Mouse (Mus musculus) liver, embryonic 12.5 days (tissue): ENCODE data around the gene Spesp1. TPM values are rescaled to one million over a fixed set of nuclear protein-coding genes. Genes with fewer than 3 reads are reported as not detected.

Experiments
- ATAC-seq: fragments of 200-750 bp; cut with Nextera tagmentation; 2 replicates; pipeline ENCODE4 v1.8.0; 2017; ENCODE audit warnings: moderate number of reproducible peaks, mild to moderate bottlenecking, moderate library complexity
- H3K27ac ChIP-seq: fragments of 300-500 bp; sonication (generic); 2 replicates; pipeline ENCODE4 v1.5.1; 2016; ENCODE audit warnings: mild to moderate bottlenecking
- H3K27me3 ChIP-seq: fragments of 300-500 bp; sonication (generic); replicated peaks from 2 replicates; pipeline ENCODE4 v1.6.1; 2016; ENCODE audit warnings: mild to moderate bottlenecking, moderate library complexity
- H3K36me3 ChIP-seq: fragments of 300-500 bp; sonication (generic); 2 replicates; pipeline ENCODE4 v1.6.1; 2016; ENCODE audit warnings: mild to moderate bottlenecking, moderate library complexity
- H3K4me1 ChIP-seq: fragments of 300-500 bp; sonication (generic); 2 replicates; pipeline ENCODE4 v1.6.1; 2016
- H3K4me2 ChIP-seq: fragments of 300-500 bp; sonication (generic); 2 replicates; pipeline ENCODE4 v1.6.1; 2016; ENCODE audit warnings: mild to moderate bottlenecking, moderate library complexity
- H3K4me3 ChIP-seq: fragments of 300-500 bp; sonication (generic); 2 replicates; pipeline ENCODE4 v1.5.1; 2016; ENCODE audit warnings: mild to moderate bottlenecking, moderate library complexity
- H3K9ac ChIP-seq: fragments of 300-500 bp; sonication (generic); 2 replicates; pipeline ENCODE4 v1.6.1; 2016; ENCODE audit warnings: mild to moderate bottlenecking, moderate library complexity
- H3K9me3 ChIP-seq: fragments of 300-500 bp; sonication (generic); replicated peaks from 2 replicates; pipeline ENCODE4 v1.6.1; 2016; ENCODE audit warnings: mild to moderate bottlenecking, moderate library complexity
- WGBS: fragments of 180-500 bp; shearing (Covaris S2); methylation state at CpG from one replicate; pipeline ENCODE4 v1.1.7; 2016; ENCODE audit not compliant: insufficient replicate concordance; 5-methylcytosine and 5-hydroxymethylcytosine counted together
- polyA plus RNA-seq: library from polyadenylated mRNA; unstranded; fragments of >200 nt; fragmentation: Nextera tagmentation; extraction: Ambion mirVana; gene quantifications from 2 replicates; pipeline ENCODE4 v1.2.1, GENCODE M21; 2016

Spesp1 gene
- polyA plus RNA-seq, 1 experiment from 2014 or later: not detected

- no peak for ATAC-seq
- 34% methylated on average over 3 of the region's 3 CpGs for WGBS
- H3K4me3 ChIP-seq: peak overlapping the region; percentile 10; the same call in 1 of the 2 replicates
Measured at GRCm38 (mm10) chr9:62244612-62245010, 37.4 kb downstream of the Spesp1 start.

GRCm38 (mm10) chr9:62243991-62244611 lies 37.9 kb downstream of the Spesp1 start:
- Histone ChIP-seq H3K27ac (no peak overlapping the region), H3K9me3 (no peaks in the 10 kb centered on the region), H3K4me2 (peak overlapping the region; percentile 41), H3K4me3 (peak overlapping the region; percentile 10; the same call in 1 of the 2 replicates), H3K4me1 (no peaks in the 10 kb centered on the region), H3K27me3 (peaks cover 13% of the 10 kb centered on the region), H3K36me3 (no peaks in the 10 kb centered on the region), H3K9ac (no peak overlapping the region)
- 0 out of 2 replicates have a peak, but pooled peaks have one; percentile 10 for ATAC-seq
- WGBS: 36% methylated on average over 19 of the region's 19 CpGs

More at GRCm38 (mm10) chr9:62244612-62245010, 37.4 kb downstream of the Spesp1 start:
- Histone ChIP-seq H3K36me3 (no peaks in the 10 kb centered on the region), H3K27ac (no peak overlapping the region), H3K27me3 (peaks cover 13% of the 10 kb centered on the region), H3K4me1 (no peaks in the 10 kb centered on the region), H3K4me2 (peak overlapping the region; percentile 41), H3K9ac (no peak overlapping the region), H3K9me3 (no peaks in the 10 kb centered on the region)

- Histone ChIP-seq H3K4me3 (no peak overlapping the region), H3K27ac (no peak overlapping the region), H3K9ac (no peak overlapping the region), H3K4me1 (no peaks in the 10 kb centered on the region), H3K36me3 (no peaks in the 10 kb centered on the region), H3K9me3 (no peaks in the 10 kb centered on the region), H3K4me2 (no peak overlapping the region), H3K27me3 (peaks cover 10% of the 10 kb centered on the region; the same call in 1 of the 2 replicates)
- 65% methylated on average over 10 of the region's 10 CpGs for WGBS
- no peak for ATAC-seq
Measured at GRCm38 (mm10) chr9:62240036-62240435, 42.0 kb downstream of the Spesp1 start.

GRCm38 (mm10) chr9:62237381-62237980 lies 44.5 kb downstream of the Spesp1 start:
- Histone ChIP-seq H3K4me1 (peaks cover 4% of the 10 kb centered on the region; the same call in 1 of the 2 replicates), H3K27ac (no peak overlapping the region), H3K4me2 (no peak overlapping the region), H3K36me3 (no peaks in the 10 kb centered on the region), H3K27me3 (peaks cover 7% of the 10 kb centered on the region; the same call in 1 of the 2 replicates), H3K4me3 (no peak overlapping the region), H3K9ac (no peak overlapping the region), H3K9me3 (no peaks in the 10 kb centered on the region)
- WGBS: 44% methylated on average over 9 of the region's 9 CpGs
- no peak for ATAC-seq

- 38% methylated on average over 2 of the region's 2 CpGs for WGBS
- Histone ChIP-seq H3K4me2 (no peak overlapping the region), H3K4me1 (peaks cover 13% of the 10 kb centered on the region), H3K27ac (no peak overlapping the region), H3K27me3 (no peaks in the 10 kb centered on the region), H3K9me3 (no peaks in the 10 kb centered on the region), H3K4me3 (no peak overlapping the region), H3K36me3 (no peaks in the 10 kb centered on the region), H3K9ac (no peak overlapping the region)
- ATAC-seq: no peak
Measured at GRCm38 (mm10) chr9:62235501-62235900, 46.5 kb downstream of the Spesp1 start.

GRCm38 (mm10) chr9:62232649-62233048 lies 49.4 kb downstream of the Spesp1 start:
- Histone ChIP-seq H3K36me3 (no peaks in the 10 kb centered on the region), H3K9ac (no peak overlapping the region), H3K9me3 (no peaks in the 10 kb centered on the region), H3K4me1 (peaks cover 14% of the 10 kb centered on the region), H3K27ac (no peak overlapping the region), H3K27me3 (no peaks in the 10 kb centered on the region), H3K4me2 (no peak overlapping the region), H3K4me3 (no peak overlapping the region)
- ATAC-seq: no peak
- 39% methylated on average over 1 of the region's 1 CpGs for WGBS

- no peak overlapping the region for H3K9ac ChIP-seq
- no peaks in the 10 kb centered on the region for H3K9me3 ChIP-seq
- no peak overlapping the region for H3K27ac ChIP-seq
- 12% methylated on average over 3 of the region's 3 CpGs for WGBS
- H3K4me3 ChIP-seq: no peak overlapping the region
- peaks cover 14% of the 10 kb centered on the region for H3K4me1 ChIP-seq
- no peaks in the 10 kb centered on the region for H3K36me3 ChIP-seq
- ATAC-seq: no peak
- H3K27me3 ChIP-seq: no peaks in the 10 kb centered on the region
- H3K4me2 ChIP-seq: no peak overlapping the region
Measured at GRCm38 (mm10) chr9:62231046-62231445, 51.0 kb downstream of the Spesp1 start.

GRCm38 (mm10) chr9:62229985-62230384 lies 52.0 kb downstream of the Spesp1 start:
- no peak overlapping the region for H3K27ac ChIP-seq
- no peak overlapping the region for H3K9ac ChIP-seq
- H3K4me2 ChIP-seq: no peak overlapping the region
- peaks cover 14% of the 10 kb centered on the region for H3K4me1 ChIP-seq
- H3K36me3 ChIP-seq: no peaks in the 10 kb centered on the region
- ATAC-seq: no peak
- WGBS: 51% methylated on average over 2 of the region's 2 CpGs
- H3K27me3 ChIP-seq: no peaks in the 10 kb centered on the region
- H3K4me3 ChIP-seq: no peak overlapping the region
- H3K9me3 ChIP-seq: no peaks in the 10 kb centered on the region

GRCm38 (mm10) chr9:62222481-62222880 lies 59.5 kb downstream of the Spesp1 start:
- no peaks in the 10 kb centered on the region for H3K9me3 ChIP-seq
- no peak for ATAC-seq

GRCm38 (mm10) chr9:62222029-62222428 lies 60.0 kb downstream of the Spesp1 start:
- H3K9ac ChIP-seq: no peak overlapping the region
- no peak for ATAC-seq
- no peaks in the 10 kb centered on the region for H3K36me3 ChIP-seq
- no peak overlapping the region for H3K4me3 ChIP-seq
- H3K27me3 ChIP-seq: peaks cover 23% of the 10 kb centered on the region; the same call in 1 of the 2 replicates
- WGBS: 73% methylated on average over 2 of the region's 2 CpGs
- H3K27ac ChIP-seq: no peak overlapping the region
- no peaks in the 10 kb centered on the region for H3K4me1 ChIP-seq
- H3K4me2 ChIP-seq: no peak overlapping the region
- no peaks in the 10 kb centered on the region for H3K9me3 ChIP-seq

More at GRCm38 (mm10) chr9:62222481-62222880, 59.5 kb downstream of the Spesp1 start:
- H3K4me2 ChIP-seq: no peak overlapping the region
- H3K36me3 ChIP-seq: no peaks in the 10 kb centered on the region
- H3K27me3 ChIP-seq: peaks cover 23% of the 10 kb centered on the region; the same call in 1 of the 2 replicates
- no peaks in the 10 kb centered on the region for H3K4me1 ChIP-seq
- H3K4me3 ChIP-seq: no peak overlapping the region
- 18% methylated on average over 10 of the region's 10 CpGs for WGBS
- H3K27ac ChIP-seq: no peak overlapping the region
- H3K9ac ChIP-seq: no peak overlapping the region
